Mouse (Mus musculus) CH12.LX (cell line): ENCODE results near the gene Gpcpd1. TPM values are rescaled to one million over a fixed set of nuclear protein-coding genes. Genes with fewer than 3 reads are reported as not detected.

ENCODE experiments used
- DNase-seq: peaks from one replicate; pipeline ENCODE4 v3.0.0-alpha.2; 2013; ENCODE audit errors: extremely low read depth
- H3K27ac ChIP-seq: 2 replicates; pipeline ENCODE4 v1.5.1; 2012; ENCODE audit warnings: low read depth, mild to moderate bottlenecking, control low read depth, moderate library complexity; ENCODE audit not compliant: insufficient read depth
- H3K27me3 ChIP-seq: replicated peaks from 2 replicates; pipeline ENCODE3; 2012; ENCODE audit warnings: inconsistent platforms
- H3K36me3 ChIP-seq, 2 experiments: replicated peaks in 1 of 2; 2 replicates each; pipeline versions ENCODE3 to v1.6.1; 2012; ENCODE audit warnings: inconsistent platforms in 1 of 2, low read length in 1 of 2, mild to moderate bottlenecking in 1 of 2, mixed read lengths in 1 of 2, moderate library complexity in 1 of 2; ENCODE audit not compliant: control insufficient read depth in 1 of 2, insufficient read depth in 1 of 2
- H3K4me1 ChIP-seq, 2 experiments: 2 replicates each; pipeline ENCODE4 v1.6.1; 2012; ENCODE audit warnings: inconsistent platforms in 1 of 2, moderate library complexity in 1 of 2; ENCODE audit not compliant: insufficient read depth in 2 of 2, control insufficient read depth in 1 of 2
- H3K4me2 ChIP-seq: 2 replicates; pipeline ENCODE4 v1.6.1; 2012; ENCODE audit warnings: low read depth, mild to moderate bottlenecking, control low read depth; ENCODE audit not compliant: poor library complexity, insufficient read depth, severe bottlenecking
- H3K4me3 ChIP-seq, 3 experiments: fragments of 150-350 bp in 1 of 3; sonication (generic) in 1 of 3; replicated peaks in 1 of 3; 2 replicates each; pipeline versions ENCODE3 to v1.5.1; 2011 to 2012; ENCODE audit warnings: low read depth in 2 of 3, low read length in 2 of 3, mild to moderate bottlenecking in 2 of 3, moderate library complexity in 2 of 3, control low read depth in 1 of 3, improper control_type of control experiment in 1 of 3, inconsistent platforms in 1 of 3, mixed read lengths in 1 of 3; ENCODE audit not compliant: poor library complexity in 1 of 3
- H3K79me2 ChIP-seq: replicated peaks from 2 replicates; pipeline ENCODE4 v1.6.1; 2012; ENCODE audit warnings: mild to moderate bottlenecking, moderate library complexity; ENCODE audit not compliant: control insufficient read depth, poor library complexity, insufficient read depth, severe bottlenecking; ENCODE audit errors: extremely low read depth
- H3K9ac ChIP-seq: 2 replicates; pipeline ENCODE4 v1.6.1; 2012; ENCODE audit warnings: low read depth, mild to moderate bottlenecking, control low read depth, moderate library complexity; ENCODE audit not compliant: insufficient read depth
- H3K9me3 ChIP-seq: replicated peaks from 2 replicates; pipeline ENCODE3; 2012; ENCODE audit warnings: low read length, inconsistent platforms, mixed read lengths
- BHLHE40 ChIP-seq: IDR thresholded peaks from 2 replicates; pipeline ENCODE4 v1.6.1; 2011; ENCODE audit warnings: mild to moderate bottlenecking, low read depth, low read length, improper control_type of control experiment
- CHD1 ChIP-seq: IDR thresholded peaks from 2 replicates; pipeline ENCODE4 v1.6.1; 2012; ENCODE audit warnings: low read depth, low read length, improper control_type of control experiment, inconsistent platforms
- CTCF ChIP-seq, 2 experiments: IDR thresholded peaks in 1 of 2; conservative IDR thresholded peaks in 1 of 2; 2 replicates each; pipeline ENCODE4 v1.5.1; 2011 to 2012; ENCODE audit warnings: low read depth in 2 of 2, low read length in 2 of 2, improper control_type of control experiment in 1 of 2, inconsistent platforms in 1 of 2, mild to moderate bottlenecking in 1 of 2, moderate library complexity in 1 of 2
- ELF1 ChIP-seq: IDR thresholded peaks from 2 replicates; pipeline ENCODE4 v1.6.1; 2014; ENCODE audit warnings: low read depth, mild to moderate bottlenecking, inconsistent platforms, low read length, improper control_type of control experiment
- HCFC1 ChIP-seq: IDR thresholded peaks from 2 replicates; pipeline ENCODE4 v1.6.1; 2012; ENCODE audit warnings: low read depth, mild to moderate bottlenecking, inconsistent platforms, low read length, improper control_type of control experiment
- IRF4 ChIP-seq: IDR thresholded peaks from 2 replicates; pipeline ENCODE4 v1.6.1; 2014; ENCODE audit warnings: low read depth, mild to moderate bottlenecking, inconsistent platforms, low read length, improper control_type of control experiment
- KAT2A ChIP-seq: IDR thresholded peaks from 2 replicates; pipeline ENCODE4 v1.6.1; 2012; ENCODE audit warnings: low read length, improper control_type of control experiment, inconsistent platforms; ENCODE audit not compliant: insufficient replicate concordance
- MAFK ChIP-seq: IDR thresholded peaks from 2 replicates; pipeline ENCODE4 v1.6.1; 2011; ENCODE audit warnings: low read length, improper control_type of control experiment; ENCODE audit not compliant: insufficient replicate concordance
- MYC ChIP-seq: IDR thresholded peaks from 2 replicates; pipeline ENCODE4 v1.6.1; 2011; ENCODE audit warnings: low read depth, mild to moderate bottlenecking, improper control_type of control experiment, low read length
- POLR2A ChIP-seq: IDR thresholded peaks from 2 replicates; pipeline ENCODE4 v1.6.1; 2011; ENCODE audit warnings: low read depth, mild to moderate bottlenecking, improper control_type of control experiment, low read length
- RAD21 ChIP-seq: IDR thresholded peaks from 2 replicates; pipeline ENCODE4 v1.6.1; 2011; ENCODE audit warnings: low read depth, mild to moderate bottlenecking, low read length, improper control_type of control experiment, moderate library complexity
- RCOR1 ChIP-seq: conservative IDR thresholded peaks from 2 replicates; pipeline ENCODE4 v1.6.1; 2012; ENCODE audit warnings: low read depth, mild to moderate bottlenecking, inconsistent platforms, low read length, improper control_type of control experiment
- SMC3 ChIP-seq: IDR thresholded peaks from 2 replicates; pipeline ENCODE4 v1.6.1; 2011; ENCODE audit warnings: low read depth, low read length, improper control_type of control experiment
- TCF12 ChIP-seq: IDR thresholded peaks from 2 replicates; pipeline ENCODE4 v1.6.1; 2014; ENCODE audit warnings: low read depth, mild to moderate bottlenecking, inconsistent platforms, low read length, improper control_type of control experiment
- ZC3H11A ChIP-seq: IDR thresholded peaks from 2 replicates; pipeline ENCODE4 v1.6.1; 2012; ENCODE audit warnings: low read depth, mild to moderate bottlenecking, inconsistent platforms, low read length, improper control_type of control experiment
- ZNF384 ChIP-seq: IDR thresholded peaks from 2 replicates; pipeline ENCODE4 v1.6.1; 2012; ENCODE audit warnings: low read depth, low read length, improper control_type of control experiment, inconsistent platforms
- dilution Hi-C: fragments of 300-500 bp; cut with MboI; formaldehyde crosslinking; loops from 2 replicates; pipeline ENCODE4 v1.14.3; 2020; ENCODE audit warnings: low sequenced_read_pairs; ENCODE audit not compliant: extremely low pct_unique_long_range_greater_than_20kb, extremely low pct_ligation_motif_present
- in situ Hi-C: fragments of 300-500 bp; cut with MboI; formaldehyde crosslinking; loops from 3 replicates; pipeline ENCODE4 v1.14.3; 2019; ENCODE audit warnings: low sequenced_read_pairs, low pct_ligation_motif_present, low pct_unique_long_range_greater_than_20kb, mixed read lengths
- polyA plus RNA-seq: library from polyadenylated mRNA; unstranded; fragments of >175 nt; gene quantifications from 2 replicates; pipeline ENCODE4 v1.2.1, GENCODE M21; 2012; ENCODE audit warnings: low read depth; ENCODE audit not compliant: insufficient read length
- total RNA-seq, 2 experiments: library from RNA; depleted of rRNA; stranded (reverse); fragments of 300-350 nt in 1 of 2; fragments of >200 nt in 1 of 2; gene quantifications; 2 replicates each; pipeline ENCODE4 v1.2.3; 2012 to 2014

Gene Gpcpd1
- total and polyA plus RNA-seq, 3 experiments = 30.9 to 60.8 (median 33.5) TPM

DNA sequence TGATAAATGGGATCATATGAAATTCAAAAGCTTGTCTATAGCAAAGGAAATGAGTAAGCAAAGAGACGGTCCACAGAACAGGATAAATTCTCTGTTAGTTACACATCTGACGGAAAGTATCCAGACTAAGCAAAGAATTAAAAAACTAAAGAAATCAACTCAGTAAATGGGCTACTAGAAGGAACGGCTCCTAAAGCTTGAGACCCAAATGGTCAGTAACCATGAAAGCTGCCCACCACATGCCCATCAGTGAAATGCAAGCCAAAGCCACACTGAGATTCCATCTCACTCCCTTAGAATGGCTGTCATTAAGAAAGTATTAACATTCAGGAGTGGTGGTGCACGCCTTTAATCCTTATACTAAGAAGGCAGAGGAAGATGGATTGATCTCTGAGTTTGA, 94.3 kb downstream of the Gpcpd1 start:
- Histone ChIP-seq H3K9ac (no peak overlapping the region), H3K79me2 (no peaks in the 10 kb centered on the region), H3K4me3 (no peak overlapping the region), H3K4me2 (no peak overlapping the region), H3K4me1 (peaks cover 0 to 14% of the 10 kb centered on the region in 2 experiments; a peak in 2 of 4 replicates), H3K27ac (no peak overlapping the region), H3K9me3 (no peaks in the 10 kb centered on the region), H3K27me3 (peaks cover 2% of the 10 kb centered on the region), H3K36me3 (no peaks in the 10 kb centered on the region)
- no peak for TF ChIP-seq KAT2A
- no peak for TF ChIP-seq MYC
- TF ChIP-seq RAD21 = no peak
- no peak for TF ChIP-seq IRF4
- TF ChIP-seq TCF12 = no peak
- TF ChIP-seq ZC3H11A = no peak
- TF ChIP-seq ZNF384 = no peak
- no peak for TF ChIP-seq HCFC1
- TF ChIP-seq MAFK = no peak
- TF ChIP-seq BHLHE40 = no peak
- dilution Hi-C loops = no loop called here
- DNase-seq = no peak
- in situ Hi-C loops = loop anchor here (25.0 kb wide), 2 partner anchors 356 to 531 kb away; partner anchors contain the start of genes Prnd and Slc23a2

DNA sequence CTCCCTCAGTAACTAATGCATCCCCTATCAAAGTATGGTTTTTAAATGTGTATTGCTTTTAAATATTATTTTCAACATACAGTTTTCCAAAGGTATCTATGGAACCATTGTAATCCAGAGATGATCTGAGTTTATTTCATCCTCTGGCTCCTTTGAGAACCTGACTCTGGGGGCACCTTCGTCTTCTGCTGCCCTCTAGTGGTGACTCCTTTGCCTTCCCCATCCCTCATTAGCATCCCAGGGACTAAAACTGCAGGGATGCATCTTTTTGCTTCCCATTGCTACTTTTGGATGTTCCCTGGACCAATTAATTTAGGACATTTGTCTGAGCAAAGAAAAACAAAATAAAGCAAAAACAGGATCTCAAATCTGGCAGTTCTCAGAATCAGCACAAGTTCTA, 102.1 kb downstream of the Gpcpd1 start:
- dilution Hi-C loops (no loop called here), in situ Hi-C loops (loop anchor here (5.0 to 25.0 kb wide), 3 partner anchors 163 to 523 kb away; partner anchors contain the start of genes Prnd and Slc23a2)

DNA sequence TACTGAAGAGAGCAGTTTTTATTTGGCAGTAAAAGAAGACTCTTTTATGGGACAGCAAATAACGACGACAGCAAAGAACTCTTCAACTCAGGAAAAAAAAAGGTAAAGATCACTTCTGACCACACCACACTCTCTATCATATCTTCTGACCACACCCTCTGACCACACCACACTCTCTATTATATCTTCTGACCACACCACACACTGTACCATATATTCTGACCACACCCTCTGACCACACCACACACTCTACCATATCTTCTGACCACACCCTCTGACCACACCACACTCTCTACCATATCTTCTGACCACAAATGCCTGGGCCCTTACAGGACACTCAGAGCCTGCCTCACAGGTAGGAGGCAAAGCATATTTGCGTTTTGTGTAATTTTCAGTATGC, 106.0 kb downstream of the Gpcpd1 start:
- DNase-seq = no peak
- Histone ChIP-seq H3K27ac (no peak overlapping the region), H3K4me3 (no peak overlapping the region), H3K27me3 (peaks cover 7% of the 10 kb centered on the region), H3K79me2 (no peaks in the 10 kb centered on the region), H3K9ac (no peak overlapping the region), H3K9me3 (no peaks in the 10 kb centered on the region), H3K4me2 (no peak overlapping the region), H3K4me1 (no peaks in the 10 kb centered on the region), H3K36me3 (no peaks in the 10 kb centered on the region)
- in situ Hi-C loops = loop anchor here (25.0 kb wide), 2 partner anchors 344 to 519 kb away; partner anchors contain the start of genes Prnd and Slc23a2
- dilution Hi-C loops = no loop called here
- TF ChIP-seq MAFK = 0 out of 2 replicates have a peak, but pooled peaks have one; percentile 6
- TF ChIP-seq BHLHE40 = peak; percentile 30; the same call in 1 of the 2 replicates
- no peak for TF ChIP-seq POLR2A
- TF ChIP-seq ELF1 = no peak

More for the DNA sequence above, 102.1 kb downstream of the Gpcpd1 start:
- Histone ChIP-seq H3K4me2 (no peak overlapping the region), H3K4me1 (no peaks in the 10 kb centered on the region; a peak in 1 of 4 replicates), H3K36me3 (no peaks in the 10 kb centered on the region), H3K79me2 (no peaks in the 10 kb centered on the region), H3K27ac (no peak overlapping the region), H3K9me3 (no peaks in the 10 kb centered on the region), H3K4me3 (no peak overlapping the region), H3K9ac (no peak overlapping the region), H3K27me3 (no peaks in the 10 kb centered on the region)
- peak; percentile 34; the same call in 1 of the 2 replicates for TF ChIP-seq ZC3H11A
- TF ChIP-seq RAD21 = peak; percentile 87
- peak; percentile 83 for TF ChIP-seq SMC3
- TF ChIP-seq CTCF (conservative IDR thresholded peaks at IDR 0.05 in 1 of 2, IDR thresholded peaks at IDR 0.05 in 1 of 2; ENCODE audit: low read depth in 2 of 2, low read length in 2 of 2) = peak; percentile 81 to 92
- TF ChIP-seq RCOR1 = no peak
- no peak for TF ChIP-seq CHD1
- peak; percentile 55 for DNase-seq

Other genes starting within 250 kb of the Gpcpd1 start
- 0.04 TPM in 1 of 2 replicates, not detected in the other for gene Prokr2, start 202.3 kb downstream of the Gpcpd1 start, total RNA-seq (2012; rRNA removed)
- not detected in 2 replicates for gene Prokr2, start 202.3 kb downstream of the Gpcpd1 start, total RNA-seq (2014; rRNA removed)
- gene Prokr2, start 202.3 kb downstream of the Gpcpd1 start, polyA plus RNA-seq = not detected in 2 replicates
- 8.6 and 9.3 TPM in 2 replicates for gene Shld1, start 99.2 kb upstream of the Gpcpd1 start, total RNA-seq (2012; rRNA removed)
- 11.6 and 12.6 TPM in 2 replicates for gene Shld1, start 99.2 kb upstream of the Gpcpd1 start, total RNA-seq (2014; rRNA removed)
- 5.7 and 7.0 TPM in 2 replicates for gene Shld1, start 99.2 kb upstream of the Gpcpd1 start, polyA plus RNA-seq
- 0.08 and 0.13 TPM in 2 replicates for gene Chgb, start 193.5 kb upstream of the Gpcpd1 start, total RNA-seq (2012; rRNA removed)
- gene Chgb, start 193.5 kb upstream of the Gpcpd1 start, total RNA-seq (2014; rRNA removed) = not detected in 2 replicates
- 0.08 TPM in 1 of 2 replicates, not detected in the other for gene Chgb, start 193.5 kb upstream of the Gpcpd1 start, polyA plus RNA-seq
- gene Trmt6, start 228.3 kb upstream of the Gpcpd1 start, total RNA-seq (2012; rRNA removed) = 35.1 and 53.0 TPM in 2 replicates
- 77.6 and 84.5 TPM in 2 replicates for gene Trmt6, start 228.3 kb upstream of the Gpcpd1 start, total RNA-seq (2014; rRNA removed)
- gene Trmt6, start 228.3 kb upstream of the Gpcpd1 start, polyA plus RNA-seq = 89.9 and 92.5 TPM in 2 replicates
- gene Mcm8, start 228.4 kb upstream of the Gpcpd1 start, total RNA-seq (2012; rRNA removed) = 22.1 and 24.7 TPM in 2 replicates
- 24.9 and 26.9 TPM in 2 replicates for gene Mcm8, start 228.4 kb upstream of the Gpcpd1 start, total RNA-seq (2014; rRNA removed)
- 24.6 and 25.1 TPM in 2 replicates for gene Mcm8, start 228.4 kb upstream of the Gpcpd1 start, polyA plus RNA-seq